Mouse (Mus musculus): Measurements from ENCODE around the gene Cdc27.

DNA sequence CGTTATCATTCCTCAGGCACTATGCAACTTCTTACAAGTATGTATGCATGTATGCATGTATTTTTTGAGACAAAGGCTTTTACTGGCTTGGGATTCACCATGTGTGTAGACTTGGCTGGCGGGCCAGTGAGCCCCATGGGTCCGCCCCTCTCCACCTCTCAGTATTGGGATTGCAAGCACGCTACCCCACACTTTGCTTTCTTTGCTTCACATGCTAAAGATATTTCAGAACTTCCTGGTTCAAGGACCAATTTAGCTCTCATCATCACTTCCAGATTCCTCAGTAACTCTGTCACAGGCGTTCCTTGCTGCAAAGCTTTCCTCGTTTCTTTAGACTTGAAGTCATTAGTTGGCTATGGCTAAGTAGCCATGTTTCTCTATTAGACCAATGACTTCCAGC lies 15.7 kb upstream of the Cdc27 start:
- TF ChIP-seq CTCF (IDR thresholded peaks at IDR 0.05; ENCODE audit: borderline replicate concordance, extremely low read depth, insufficient read depth, insufficient read length): no peak
- no peak for TF ChIP-seq POLR2A (IDR thresholded peaks at IDR 0.05; ENCODE audit: borderline replicate concordance, extremely low read depth, insufficient read depth, insufficient read length, poor library complexity, severe bottlenecking)

Data from brain, embryonic 14.5 days (tissue).